Mouse (Mus musculus) kidney, embryonic 14.5 days (tissue): ENCODE measurements around the gene Lrit3. TPM values are rescaled to one million over a fixed set of nuclear protein-coding genes. Genes with fewer than 3 reads are reported as not detected.

Experiments
- ATAC-seq: fragments of 200-750 bp; cut with Nextera tagmentation; 2 replicates; pipeline ENCODE4 v1.8.0; 2017; ENCODE audit warnings: moderate number of reproducible peaks, mild to moderate bottlenecking, moderate TSS enrichment, moderate library complexity; ENCODE audit not compliant: low FRiP score, low TSS enrichment
- H3K27ac ChIP-seq: fragments of 300-500 bp; sonication (generic); 2 replicates; pipeline ENCODE4 v1.5.1; 2014; ENCODE audit warnings: low read depth, mild to moderate bottlenecking, low read length, moderate library complexity, mixed read lengths
- H3K27me3 ChIP-seq: fragments of 300-500 bp; sonication (generic); 2 replicates; pipeline ENCODE4 v1.6.1; 2014; ENCODE audit warnings: mild to moderate bottlenecking, low read length; ENCODE audit not compliant: control insufficient read depth, insufficient read depth
- H3K36me3 ChIP-seq: fragments of 300-500 bp; sonication (generic); 2 replicates; pipeline ENCODE4 v1.6.1; 2014; ENCODE audit warnings: low read length, mixed read lengths; ENCODE audit not compliant: control insufficient read depth, insufficient read depth
- H3K4me1 ChIP-seq: fragments of 300-500 bp; sonication (generic); 2 replicates; pipeline ENCODE4 v1.6.1; 2014; ENCODE audit warnings: low read length, mixed read lengths; ENCODE audit not compliant: control insufficient read depth, insufficient read depth
- H3K4me2 ChIP-seq: fragments of 300-500 bp; sonication (generic); replicated peaks from 2 replicates; pipeline ENCODE4 v1.6.1; 2014; ENCODE audit warnings: low read depth, mild to moderate bottlenecking, low read length
- H3K4me3 ChIP-seq: fragments of 300-500 bp; sonication (generic); 2 replicates; pipeline ENCODE4 v1.5.1; 2014; ENCODE audit warnings: mild to moderate bottlenecking, low read length
- H3K9ac ChIP-seq: fragments of 300-500 bp; sonication (generic); 2 replicates; pipeline ENCODE4 v1.6.1; 2014; ENCODE audit warnings: low read depth, mild to moderate bottlenecking, low read length, moderate library complexity
- H3K9me3 ChIP-seq: fragments of 300-500 bp; sonication (generic); 2 replicates; pipeline ENCODE4 v1.6.1; 2016; ENCODE audit warnings: low read length; ENCODE audit not compliant: control insufficient read depth
- WGBS: fragments of 180-500 bp; shearing (Covaris S2); extraction: QIAGEN DNeasy Blood & Tissue Kit; methylation state at CpG from one replicate; pipeline ENCODE4 v1.1.7; 2014; 5-methylcytosine and 5-hydroxymethylcytosine counted together
- polyA plus RNA-seq: library from polyadenylated mRNA; unstranded; fragments of >200 nt; fragmentation: Nextera tagmentation; extraction: Ambion mirVana; gene quantifications from 2 replicates; pipeline ENCODE4 v1.2.1, GENCODE M21; 2014

Gene Lrit3
- polyA plus RNA-seq, 1 experiment from 2014 or later, result not detected

DNA sequence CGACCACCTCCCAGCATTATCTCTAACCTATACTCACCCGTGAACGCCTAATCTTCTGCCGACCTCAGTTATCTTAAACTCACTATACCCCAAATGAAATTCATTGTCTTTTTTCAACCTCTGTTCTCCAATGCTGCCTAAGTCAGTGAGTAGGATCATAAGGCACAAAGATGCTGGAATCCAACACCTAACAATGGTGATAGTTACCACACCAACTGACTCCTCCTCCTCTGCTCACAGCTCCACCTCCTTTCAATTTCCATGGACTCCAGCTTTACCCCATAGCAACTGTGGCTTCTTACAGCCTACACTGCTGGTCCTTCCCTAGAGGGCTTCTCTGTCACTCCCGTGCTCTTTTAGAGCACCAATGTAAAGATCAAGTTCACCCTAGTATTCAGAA is 23.9 kb upstream of the Lrit3 start:
- WGBS, result 94% methylated on average over 5 of the region's 5 CpGs
- H3K36me3 ChIP-seq, result peaks cover 55% of the 10 kb centered on the region
- no peak for ATAC-seq
- H3K9ac ChIP-seq, result no peak overlapping the region
- H3K4me1 ChIP-seq, result peaks cover 15% of the 10 kb centered on the region
- H3K4me3 ChIP-seq, result no peak overlapping the region
- no peaks in the 10 kb centered on the region for H3K9me3 ChIP-seq
- no peak overlapping the region for H3K27ac ChIP-seq
- H3K27me3 ChIP-seq, result no peaks in the 10 kb centered on the region
- no peak overlapping the region for H3K4me2 ChIP-seq

DNA sequence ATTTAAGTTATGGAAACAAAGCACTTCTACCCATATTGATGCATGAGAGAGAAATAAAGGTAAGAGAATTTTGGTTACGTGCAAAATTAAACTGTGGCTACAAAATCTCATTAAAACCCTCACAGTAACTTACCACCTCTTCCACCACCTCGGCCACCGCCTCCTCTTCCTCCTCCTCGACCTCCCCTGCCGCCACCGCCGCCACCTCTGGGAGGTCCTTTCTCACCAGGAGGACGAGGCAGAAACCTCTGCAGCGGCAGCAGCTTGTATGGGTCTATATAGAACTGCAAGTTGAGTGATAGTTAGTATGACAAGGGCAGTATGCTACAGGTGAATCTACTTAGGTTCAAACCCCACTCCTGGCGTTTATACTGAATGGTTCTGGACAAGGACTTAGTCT is 22.9 kb upstream of the Lrit3 start:
- Histone ChIP-seq H3K4me3 (no peak overlapping the region), H3K4me2 (no peak overlapping the region), H3K36me3 (peaks cover 58% of the 10 kb centered on the region), H3K4me1 (peaks cover 15% of the 10 kb centered on the region), H3K27me3 (no peaks in the 10 kb centered on the region), H3K9ac (no peak overlapping the region), H3K27ac (no peak overlapping the region), H3K9me3 (no peaks in the 10 kb centered on the region)
- no peak for ATAC-seq
- 95% methylated on average over 10 of the region's 10 CpGs for WGBS

DNA sequence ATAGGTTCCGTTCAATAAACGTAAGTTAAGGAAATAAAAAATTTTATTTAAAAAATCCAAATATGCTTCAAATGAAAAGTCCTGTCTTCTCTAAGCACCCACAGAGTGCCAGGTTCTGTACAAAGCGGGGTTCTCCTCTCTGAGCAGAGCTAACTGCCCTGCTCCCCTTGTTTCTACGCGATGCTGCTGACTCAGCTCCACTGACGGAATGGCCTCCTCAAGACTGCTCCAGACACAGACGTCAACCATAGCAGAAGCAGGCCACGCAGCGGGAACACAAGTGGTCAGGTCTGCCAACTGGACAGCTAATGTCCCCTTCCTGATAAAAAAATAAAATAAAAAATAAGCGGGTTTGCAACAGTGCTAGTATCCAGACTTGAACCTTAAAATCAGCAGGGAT is 21.1 kb upstream of the Lrit3 start:
- peaks cover 58% of the 10 kb centered on the region for H3K36me3 ChIP-seq
- no peaks in the 10 kb centered on the region for H3K27me3 ChIP-seq
- H3K9ac ChIP-seq, result no peak overlapping the region
- H3K4me3 ChIP-seq, result no peak overlapping the region
- no peaks in the 10 kb centered on the region for H3K9me3 ChIP-seq
- H3K4me2 ChIP-seq, result no peak overlapping the region
- H3K4me1 ChIP-seq, result peaks cover 12% of the 10 kb centered on the region
- WGBS, result 93% methylated on average over 10 of the region's 10 CpGs
- no peak overlapping the region for H3K27ac ChIP-seq
- no peak for ATAC-seq

DNA sequence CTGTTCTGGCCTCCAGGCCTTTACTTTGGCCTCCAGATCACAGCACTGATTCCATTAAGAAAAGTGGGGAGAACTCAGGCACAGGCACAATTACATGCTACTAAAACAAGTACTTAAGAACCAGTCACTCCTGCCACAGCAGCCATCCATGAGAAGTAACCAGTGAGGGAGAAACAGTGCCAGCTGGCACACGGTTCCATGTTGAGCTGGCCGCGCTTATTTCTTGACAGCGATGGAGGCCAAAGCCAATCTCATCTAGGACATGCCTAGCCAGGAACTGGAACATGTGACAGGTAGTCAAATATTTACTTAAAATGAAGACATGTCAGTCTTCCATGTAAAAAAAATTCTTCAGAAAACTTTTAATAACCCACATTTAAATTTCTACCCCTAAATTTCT is 20.3 kb upstream of the Lrit3 start:
- H3K27ac ChIP-seq, result no peak overlapping the region
- no peak for ATAC-seq
- no peak overlapping the region for H3K4me3 ChIP-seq
- no peak overlapping the region for H3K4me2 ChIP-seq
- no peaks in the 10 kb centered on the region for H3K9me3 ChIP-seq
- no peaks in the 10 kb centered on the region for H3K27me3 ChIP-seq
- H3K36me3 ChIP-seq, result peaks cover 56% of the 10 kb centered on the region
- H3K9ac ChIP-seq, result no peak overlapping the region
- H3K4me1 ChIP-seq, result peaks cover 4% of the 10 kb centered on the region
- WGBS, result 96% methylated on average over 4 of the region's 4 CpGs

DNA sequence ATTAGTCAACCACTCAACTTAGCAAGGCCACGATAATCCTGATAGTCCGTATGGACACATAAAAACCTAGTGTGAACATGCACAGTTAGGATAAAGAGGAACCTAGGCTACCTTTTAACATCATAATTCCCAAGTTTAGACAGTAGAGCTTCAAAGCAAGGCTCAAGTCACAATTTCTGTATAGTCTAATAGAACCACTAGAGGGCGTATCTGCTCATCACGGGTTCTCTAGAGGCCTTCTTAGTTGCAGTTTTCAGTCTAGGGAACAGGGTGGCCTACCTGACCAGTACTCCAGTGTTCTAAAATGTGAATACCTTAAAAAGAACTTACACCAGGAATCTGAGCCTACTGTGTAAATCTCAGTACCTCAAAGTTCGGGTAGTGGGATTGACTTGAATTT is 19.5 kb upstream of the Lrit3 start:
- Histone ChIP-seq H3K36me3 (peaks cover 49% of the 10 kb centered on the region), H3K4me1 (no peaks in the 10 kb centered on the region), H3K9ac (no peak overlapping the region), H3K27me3 (no peaks in the 10 kb centered on the region), H3K4me2 (no peak overlapping the region), H3K27ac (no peak overlapping the region), H3K9me3 (no peaks in the 10 kb centered on the region), H3K4me3 (no peak overlapping the region)
- ATAC-seq, result 0 out of 2 replicates have a peak, but pooled peaks have one; percentile 17
- 58% methylated on average over 5 of the region's 5 CpGs for WGBS

DNA sequence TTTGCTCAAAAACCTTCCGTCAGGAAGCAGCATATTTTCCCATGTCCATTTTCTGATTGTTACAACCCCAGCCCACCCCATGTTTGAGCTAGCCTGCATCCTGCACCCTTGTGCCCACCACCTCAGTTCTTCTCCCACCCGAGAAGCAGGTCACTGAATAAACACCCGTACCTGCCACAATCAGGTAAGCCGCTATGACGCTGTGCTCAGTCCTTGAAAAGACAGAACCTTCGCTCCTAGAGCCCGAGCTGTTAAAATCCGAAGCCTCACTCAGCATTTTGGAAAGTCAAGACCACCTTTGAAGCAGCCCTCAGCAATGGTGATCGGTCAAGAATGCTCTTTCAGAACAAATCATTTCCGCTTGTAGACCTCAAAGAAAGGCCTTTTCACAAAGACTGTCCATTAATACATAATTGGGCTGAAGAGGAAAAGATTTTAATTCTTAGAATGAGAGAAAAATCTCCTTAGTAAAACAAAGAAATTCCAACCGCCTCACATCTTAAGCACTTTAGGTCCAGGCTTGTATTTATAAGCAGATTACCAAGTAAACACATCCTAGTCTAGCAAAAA is 18.5 kb upstream of the Lrit3 start, which contains the start of gene Rrh:
Gene Rrh (minus strand): TSS at position 382 of the 570 bp plus-strand sequence.
- no peak within 1 kb of the TSS for H3K4me2 ChIP-seq
- H3K36me3 ChIP-seq, result peaks cover 43% of the 10 kb centered on the region
- no peaks in the 10 kb centered on the region for H3K9me3 ChIP-seq
- no peak within 1 kb of the TSS for H3K27ac ChIP-seq
- H3K9ac ChIP-seq, result no peak within 1 kb of the TSS
- ATAC-seq, result no peak
- H3K27me3 ChIP-seq, result no peaks in the 10 kb centered on the region
- WGBS, result 93% methylated on average over 11 of the region's 11 CpGs
- H3K4me3 ChIP-seq, result no peak within 1 kb of the TSS
- no peaks in the 10 kb centered on the region for H3K4me1 ChIP-seq

DNA sequence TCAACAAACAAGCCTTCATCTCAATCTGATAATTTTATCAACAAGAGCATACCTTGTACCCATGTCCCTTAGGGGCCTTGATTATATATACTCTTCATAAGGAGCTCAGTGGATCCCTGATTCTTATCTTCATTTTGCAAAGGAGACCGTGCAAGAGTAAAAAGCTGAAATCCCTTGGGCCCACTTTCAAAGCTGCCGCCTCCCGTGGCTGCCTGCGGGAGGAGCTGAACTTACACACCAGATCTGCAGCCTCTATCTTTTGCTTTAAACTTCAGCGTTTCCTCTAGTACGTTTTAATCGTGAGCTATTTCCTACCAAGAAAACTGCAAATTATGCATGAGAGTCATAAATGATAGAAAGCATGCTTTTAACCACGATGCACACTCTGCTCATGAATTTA is 17.9 kb upstream of the Lrit3 start:
- Histone ChIP-seq H3K4me1 (no peaks in the 10 kb centered on the region), H3K27me3 (no peaks in the 10 kb centered on the region), H3K9me3 (no peaks in the 10 kb centered on the region), H3K4me3 (no peak overlapping the region), H3K36me3 (peaks cover 40% of the 10 kb centered on the region), H3K4me2 (no peak overlapping the region), H3K9ac (no peak overlapping the region), H3K27ac (no peak overlapping the region)
- ATAC-seq, result no peak
- WGBS, result 83% methylated on average over 8 of the region's 8 CpGs

DNA sequence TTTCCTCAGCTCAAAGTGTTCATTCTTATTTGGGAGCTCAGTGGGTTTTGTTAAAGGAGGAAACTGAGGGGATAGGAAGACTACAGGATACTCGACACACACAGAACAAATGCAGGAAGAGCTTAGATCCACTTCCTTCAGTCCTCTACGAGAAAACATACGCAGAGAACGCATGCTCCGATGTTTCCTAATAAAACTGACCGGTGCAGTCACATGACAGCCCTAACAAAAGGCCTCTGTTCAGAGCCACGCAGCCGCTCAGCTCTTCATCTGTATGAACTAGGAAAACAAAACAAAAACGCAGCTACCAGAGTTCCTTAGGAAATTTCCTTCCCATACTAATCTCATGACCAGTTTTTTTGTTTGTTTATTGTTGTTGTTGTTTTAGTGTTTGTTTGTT is 17.0 kb upstream of the Lrit3 start:
- H3K4me2 ChIP-seq, result no peak overlapping the region
- H3K36me3 ChIP-seq, result peaks cover 31% of the 10 kb centered on the region
- ATAC-seq, result no peak
- H3K9me3 ChIP-seq, result no peaks in the 10 kb centered on the region
- H3K27ac ChIP-seq, result no peak overlapping the region
- no peaks in the 10 kb centered on the region for H3K4me1 ChIP-seq
- H3K4me3 ChIP-seq, result no peak overlapping the region
- no peak overlapping the region for H3K9ac ChIP-seq
- no peaks in the 10 kb centered on the region for H3K27me3 ChIP-seq
- WGBS, result 68% methylated on average over 9 of the region's 9 CpGs

DNA sequence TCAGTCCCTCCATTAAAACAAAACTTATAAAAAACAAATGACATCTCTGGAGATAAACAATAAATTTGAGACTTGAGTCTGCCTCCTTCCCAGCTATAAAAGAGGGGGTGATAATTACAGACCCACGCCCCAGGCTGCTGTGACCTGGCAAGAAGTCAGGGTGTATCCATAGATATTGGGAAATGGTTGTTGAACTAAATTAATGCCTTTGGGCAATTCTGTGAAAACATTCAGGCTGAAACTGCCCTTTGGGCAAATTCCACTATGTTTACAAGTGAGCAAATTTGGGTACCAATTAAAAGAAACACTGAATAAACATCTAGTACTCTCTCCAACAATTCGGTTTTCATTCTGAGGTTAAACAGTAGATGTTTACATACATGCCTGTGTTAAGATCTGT is 4.8 kb downstream of the Lrit3 start:
- WGBS, result 75% methylated on average over 2 of the region's 2 CpGs

More for the DNA sequence above, 4.8 kb downstream of the Lrit3 start:
- no peaks in the 10 kb centered on the region for H3K9me3 ChIP-seq
- ATAC-seq, result no peak
- H3K4me2 ChIP-seq, result no peak overlapping the region
- no peaks in the 10 kb centered on the region for H3K4me1 ChIP-seq
- no peaks in the 10 kb centered on the region for H3K36me3 ChIP-seq
- H3K27ac ChIP-seq, result no peak overlapping the region
- no peaks in the 10 kb centered on the region for H3K27me3 ChIP-seq
- H3K9ac ChIP-seq, result no peak overlapping the region
- no peak overlapping the region for H3K4me3 ChIP-seq
